Mouse (Mus musculus) heart, adult 2 months (tissue): ENCODE measurements around the gene Gm7075.

Experiments
- CTCF ChIP-seq: fragments of 200-600 bp; IDR thresholded peaks from 2 replicates; pipeline ENCODE4 v1.8.1; 2022; ENCODE audit warnings: antibody characterized with exemption, mild to moderate bottlenecking, moderate library complexity
- EP300 ChIP-seq: fragments of 200-500 bp; IDR thresholded peaks from 2 replicates; pipeline ENCODE4 v1.6.1; 2011; ENCODE audit warnings: low read depth, low read length, control low read depth; ENCODE audit not compliant: insufficient read depth

DNA sequence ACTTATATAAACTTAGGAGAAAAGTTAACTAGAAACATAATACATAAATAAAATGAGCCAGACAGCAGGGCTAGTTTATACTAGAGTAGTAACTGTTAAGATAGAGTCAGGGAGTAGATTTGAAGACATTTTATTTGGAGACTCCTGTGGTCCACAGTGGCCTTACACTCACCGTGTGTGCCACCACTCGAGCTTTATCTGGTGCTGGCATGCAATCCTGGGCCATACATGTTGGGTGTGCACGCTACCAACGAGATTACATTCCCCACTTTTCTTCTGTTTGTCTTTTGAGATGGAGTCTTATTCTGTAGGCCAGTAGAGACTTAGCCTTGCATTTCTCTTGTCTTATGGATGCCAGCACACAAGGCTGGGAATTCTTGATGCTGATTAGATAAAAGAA, 32.3 kb upstream of the Gm7075 start:
- no peak for TF ChIP-seq EP300
- no peak for TF ChIP-seq CTCF
